Mouse (Mus musculus): ENCODE results near the gene Pkd1l1. TPM values are rescaled to one million over a fixed set of nuclear protein-coding genes. Genes with fewer than 3 reads are reported as not detected.
A peak's percentile ranks its signal among the peaks of the same experiment; 100 is the strongest.

Pkd1l1 gene
- polyA plus RNA-seq, 1 experiment from 2014 or later, result 0.14 TPM

GRCm38 (mm10) chr11:8811506-8812100 is 161.5 kb downstream of the Pkd1l1 start:
- Histone ChIP-seq H3K4me1 (replicated peaks) (0 out of 2 replicates have a peak, but pooled peaks cover 3% of the 10 kb centered on the region), H3K4me3 (no peak overlapping the region), H3K27ac (replicated peaks) (no peak overlapping the region), H3K4me2 (no peak overlapping the region), H3K9ac (no peak overlapping the region), H3K27me3 (no peaks in the 10 kb centered on the region), H3K9me3 (no peaks in the 10 kb centered on the region), H3K36me3 (no peaks in the 10 kb centered on the region)
- 12% methylated on average over 5 of the region's 5 CpGs for WGBS
- ATAC-seq (ENCODE audit: low FRiP score, low read depth), result no peak

- Histone ChIP-seq H3K4me1 (replicated peaks) (0 out of 2 replicates have a peak, but pooled peaks cover 3% of the 10 kb centered on the region), H3K9ac (no peak overlapping the region), H3K4me2 (no peak overlapping the region), H3K4me3 (no peak overlapping the region), H3K27me3 (no peaks in the 10 kb centered on the region), H3K27ac (replicated peaks) (no peak overlapping the region), H3K9me3 (no peaks in the 10 kb centered on the region), H3K36me3 (no peaks in the 10 kb centered on the region)
- ATAC-seq (ENCODE audit: low FRiP score, low read depth), result no peak
- 89% methylated on average over 1 of the region's 1 CpGs for WGBS
These were observed 163.4 kb downstream of the Pkd1l1 start for GRCm38 (mm10) chr11:8809644-8810043.

GRCm38 (mm10) chr11:8807009-8807408 is 166.1 kb downstream of the Pkd1l1 start:
- H3K36me3 ChIP-seq, result no peaks in the 10 kb centered on the region
- H3K4me3 ChIP-seq, result no peak overlapping the region
- no peaks in the 10 kb centered on the region for H3K9me3 ChIP-seq
- H3K27ac ChIP-seq (replicated peaks), result no peak overlapping the region
- H3K9ac ChIP-seq, result no peak overlapping the region
- 0 out of 2 replicates have a peak, but pooled peaks cover 3% of the 10 kb centered on the region for H3K4me1 ChIP-seq (replicated peaks)
- H3K4me2 ChIP-seq, result no peak overlapping the region
- H3K27me3 ChIP-seq, result no peaks in the 10 kb centered on the region
- 73% methylated on average over 4 of the region's 4 CpGs for WGBS
- no peak for ATAC-seq (ENCODE audit: low FRiP score, low read depth)

GRCm38 (mm10) chr11:8804178-8804577 is 168.9 kb downstream of the Pkd1l1 start:
- no peak; the same call in 1 of the 2 replicates for ATAC-seq (ENCODE audit: low FRiP score, low read depth)
- Histone ChIP-seq H3K4me2 (no peak overlapping the region), H3K4me3 (no peak overlapping the region), H3K27me3 (no peaks in the 10 kb centered on the region), H3K27ac (replicated peaks) (no peak overlapping the region), H3K4me1 (replicated peaks) (no peaks in the 10 kb centered on the region), H3K36me3 (no peaks in the 10 kb centered on the region), H3K9me3 (no peaks in the 10 kb centered on the region), H3K9ac (no peak overlapping the region)
- WGBS, result 64% methylated on average over 3 of the region's 3 CpGs

- H3K27me3 ChIP-seq, result no peaks in the 10 kb centered on the region
- no peak overlapping the region for H3K9ac ChIP-seq
- no peaks in the 10 kb centered on the region for H3K4me1 ChIP-seq (replicated peaks)
- H3K4me2 ChIP-seq, result no peak overlapping the region
- H3K27ac ChIP-seq (replicated peaks), result no peak overlapping the region
- 79% methylated on average over 5 of the region's 5 CpGs for WGBS
- no peak for ATAC-seq (ENCODE audit: low FRiP score, low read depth)
- H3K9me3 ChIP-seq, result no peaks in the 10 kb centered on the region
- H3K4me3 ChIP-seq, result no peak overlapping the region
- H3K36me3 ChIP-seq, result no peaks in the 10 kb centered on the region
These were observed 175.6 kb downstream of the Pkd1l1 start for GRCm38 (mm10) chr11:8797486-8797885.

- ATAC-seq (ENCODE audit: low FRiP score, low read depth), result no peak
- no peak overlapping the region for H3K27ac ChIP-seq (replicated peaks)
- H3K36me3 ChIP-seq, result no peaks in the 10 kb centered on the region
- H3K4me1 ChIP-seq (replicated peaks), result no peaks in the 10 kb centered on the region
- no peaks in the 10 kb centered on the region for H3K27me3 ChIP-seq
- no peak overlapping the region for H3K4me2 ChIP-seq
- WGBS, result 97% methylated on average over 3 of the region's 3 CpGs
- H3K4me3 ChIP-seq, result no peak overlapping the region
- H3K9me3 ChIP-seq, result no peaks in the 10 kb centered on the region
- H3K9ac ChIP-seq, result no peak overlapping the region
These were observed 178.0 kb downstream of the Pkd1l1 start for GRCm38 (mm10) chr11:8795031-8795430.

GRCm38 (mm10) chr11:8792146-8792545 is 180.9 kb downstream of the Pkd1l1 start:
- Histone ChIP-seq H3K9ac (no peak overlapping the region), H3K27ac (replicated peaks) (no peak overlapping the region), H3K36me3 (no peaks in the 10 kb centered on the region), H3K4me2 (no peak overlapping the region), H3K9me3 (no peaks in the 10 kb centered on the region), H3K4me1 (replicated peaks) (no peaks in the 10 kb centered on the region), H3K27me3 (no peaks in the 10 kb centered on the region), H3K4me3 (no peak overlapping the region)
- ATAC-seq (ENCODE audit: low FRiP score, low read depth), result no peak
- 75% methylated on average over 2 of the region's 2 CpGs for WGBS

- H3K4me2 ChIP-seq, result no peak overlapping the region
- H3K9ac ChIP-seq, result no peak overlapping the region
- H3K36me3 ChIP-seq, result no peaks in the 10 kb centered on the region
- ATAC-seq (ENCODE audit: low FRiP score, low read depth), result no peak
- H3K4me1 ChIP-seq (replicated peaks), result no peaks in the 10 kb centered on the region
- H3K4me3 ChIP-seq, result no peak overlapping the region
- H3K27ac ChIP-seq (replicated peaks), result no peak overlapping the region
- H3K27me3 ChIP-seq, result no peaks in the 10 kb centered on the region
- no peaks in the 10 kb centered on the region for H3K9me3 ChIP-seq
- 84% methylated on average over 5 of the region's 5 CpGs for WGBS
These were observed 183.9 kb downstream of the Pkd1l1 start for GRCm38 (mm10) chr11:8789186-8789585.

GRCm38 (mm10) chr11:8787604-8788003 is 185.5 kb downstream of the Pkd1l1 start:
- 90% methylated on average over 3 of the region's 3 CpGs for WGBS
- no peak overlapping the region for H3K9ac ChIP-seq
- H3K36me3 ChIP-seq, result no peaks in the 10 kb centered on the region
- no peak overlapping the region for H3K27ac ChIP-seq (replicated peaks)
- H3K4me3 ChIP-seq, result no peak overlapping the region
- no peaks in the 10 kb centered on the region for H3K9me3 ChIP-seq
- no peaks in the 10 kb centered on the region for H3K4me1 ChIP-seq (replicated peaks)
- H3K4me2 ChIP-seq, result no peak overlapping the region
- no peaks in the 10 kb centered on the region for H3K27me3 ChIP-seq
- ATAC-seq (ENCODE audit: low FRiP score, low read depth), result no peak

GRCm38 (mm10) chr11:8784413-8784812 is 188.7 kb downstream of the Pkd1l1 start:
- no peaks in the 10 kb centered on the region for H3K4me1 ChIP-seq (replicated peaks)
- 0 out of 2 replicates have a peak, but pooled peaks have one; percentile 58 for ATAC-seq (ENCODE audit: low FRiP score, low read depth)
- 71% methylated on average over 4 of the region's 4 CpGs for WGBS
- H3K9ac ChIP-seq, result no peak overlapping the region
- H3K36me3 ChIP-seq, result no peaks in the 10 kb centered on the region
- H3K4me3 ChIP-seq, result no peak overlapping the region
- no peak overlapping the region for H3K4me2 ChIP-seq
- H3K27me3 ChIP-seq, result no peaks in the 10 kb centered on the region
- no peak overlapping the region for H3K27ac ChIP-seq (replicated peaks)
- no peaks in the 10 kb centered on the region for H3K9me3 ChIP-seq

- no peaks in the 10 kb centered on the region for H3K9me3 ChIP-seq
- no peak overlapping the region for H3K4me3 ChIP-seq
- H3K36me3 ChIP-seq, result no peaks in the 10 kb centered on the region
- no peaks in the 10 kb centered on the region for H3K27me3 ChIP-seq
- H3K4me1 ChIP-seq (replicated peaks), result no peaks in the 10 kb centered on the region
- WGBS, result 83% methylated on average over 3 of the region's 3 CpGs
- no peak for ATAC-seq (ENCODE audit: low FRiP score, low read depth)
- H3K9ac ChIP-seq, result no peak overlapping the region
- H3K27ac ChIP-seq (replicated peaks), result no peak overlapping the region
- no peak overlapping the region for H3K4me2 ChIP-seq
These were observed 191.0 kb downstream of the Pkd1l1 start for GRCm38 (mm10) chr11:8782141-8782465.

GRCm38 (mm10) chr11:8781308-8782140 is 191.5 kb downstream of the Pkd1l1 start:
- H3K27me3 ChIP-seq, result no peaks in the 10 kb centered on the region
- ATAC-seq (ENCODE audit: low FRiP score, low read depth), result peak; percentile 73
- no peak overlapping the region for H3K27ac ChIP-seq (replicated peaks)
- H3K4me2 ChIP-seq, result no peak overlapping the region
- no peaks in the 10 kb centered on the region for H3K36me3 ChIP-seq
- H3K4me3 ChIP-seq, result no peak overlapping the region
- H3K4me1 ChIP-seq (replicated peaks), result no peaks in the 10 kb centered on the region
- H3K9ac ChIP-seq, result no peak overlapping the region
- no peaks in the 10 kb centered on the region for H3K9me3 ChIP-seq
- 57% methylated on average over 10 of the region's 10 CpGs for WGBS

All from hindbrain, embryonic 15.5 days (tissue).